Mouse (Mus musculus): Measurements from ENCODE around the gene Sqstm1.

Gene Sqstm1

GRCm38 (mm10) chr11:50230481-50231304 lies 20.1 kb upstream of the Sqstm1 start:
- in situ Hi-C loops (cut with MboI, MseI): loop anchor here (5.0 kb wide), 2 partner anchors 68 to 248 kb away; no protein-coding TSS in a partner anchor

GRCm38 (mm10) chr11:50229252-50229910 lies 18.8 kb upstream of the Sqstm1 start:
- in situ Hi-C loops (cut with MboI, MseI): no loop called here

- in situ Hi-C loops (cut with MboI, MseI): no loop called here
These were observed 18.1 kb upstream of the Sqstm1 start for GRCm38 (mm10) chr11:50228772-50229171.

- in situ Hi-C loops (cut with MboI, MseI): no loop called here
These were observed 17.1 kb upstream of the Sqstm1 start for GRCm38 (mm10) chr11:50227736-50228135.

- in situ Hi-C loops (cut with MboI, MseI): no loop called here
These were observed 16.6 kb upstream of the Sqstm1 start for GRCm38 (mm10) chr11:50227226-50227625.

- in situ Hi-C loops (cut with MboI, MseI): no loop called here
These were observed 15.8 kb upstream of the Sqstm1 start for GRCm38 (mm10) chr11:50226406-50226805.

- in situ Hi-C loops (cut with MboI, MseI): no loop called here
These were observed 15.2 kb upstream of the Sqstm1 start for GRCm38 (mm10) chr11:50225611-50226378.

GRCm38 (mm10) chr11:50224671-50225530 lies 14.3 kb upstream of the Sqstm1 start:
- in situ Hi-C loops (cut with MboI, MseI): no loop called here

- in situ Hi-C loops (cut with MboI, MseI): no loop called here
These were observed 13.4 kb upstream of the Sqstm1 start for GRCm38 (mm10) chr11:50223783-50224662.

- in situ Hi-C loops (cut with MboI, MseI): no loop called here
These were observed 12.1 kb upstream of the Sqstm1 start for GRCm38 (mm10) chr11:50222559-50223276.

- in situ Hi-C loops (cut with MboI, MseI): no loop called here
These were observed 9.2 kb upstream of the Sqstm1 start for GRCm38 (mm10) chr11:50219833-50220232.

GRCm38 (mm10) chr11:50217811-50218210 lies 7.2 kb upstream of the Sqstm1 start:
- in situ Hi-C loops (cut with MboI, MseI): no loop called here

GRCm38 (mm10) chr11:50216724-50217366 lies 6.2 kb upstream of the Sqstm1 start:
- in situ Hi-C loops (cut with MboI, MseI): no loop called here

- in situ Hi-C loops (cut with MboI, MseI): no loop called here
These were observed 5.0 kb upstream of the Sqstm1 start for GRCm38 (mm10) chr11:50215633-50216032.

GRCm38 (mm10) chr11:50214631-50215030 lies 4.0 kb upstream of the Sqstm1 start:
- in situ Hi-C loops (cut with MboI, MseI): no loop called here

- in situ Hi-C loops (cut with MboI, MseI): no loop called here
These were observed 2.5 kb upstream of the Sqstm1 start for GRCm38 (mm10) chr11:50212848-50213758.

- in situ Hi-C loops (cut with MboI, MseI): no loop called here
These were observed 1.6 kb upstream of the Sqstm1 start for GRCm38 (mm10) chr11:50212060-50212739.

All from regulatory T cell (primary cell).